Mouse (Mus musculus): ENCODE data around the gene Rap1gap.

DNA sequence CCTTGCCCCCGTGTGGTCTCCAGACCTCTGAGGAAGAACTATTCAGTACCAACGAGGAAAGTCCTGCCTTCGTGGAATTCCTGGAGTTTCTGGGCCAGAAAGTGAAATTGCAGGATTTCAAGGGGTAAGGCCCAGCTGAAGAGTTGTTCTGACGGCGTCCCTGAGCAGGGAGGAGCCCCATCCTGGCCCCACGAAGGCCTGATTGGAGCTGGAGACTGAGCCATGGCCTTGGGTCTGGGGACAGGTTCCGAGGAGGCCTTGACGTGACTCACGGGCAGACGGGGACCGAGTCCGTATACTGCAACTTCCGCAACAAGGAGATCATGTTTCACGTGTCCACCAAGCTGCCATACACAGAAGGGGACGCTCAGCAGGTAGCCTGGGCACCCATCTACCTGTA is 53.1 kb downstream of the Rap1gap start:
- TF ChIP-seq CTCF (IDR thresholded peaks at IDR 0.05 in 2 of 3, conservative IDR thresholded peaks at IDR 0.05 in 1 of 3; ENCODE audit: control insufficient read depth in 1 of 3, insufficient read depth in 1 of 3, low read depth in 2 of 3, low read length in 3 of 3, poor library complexity in 1 of 3, severe bottlenecking in 1 of 3), result no peak
- no peak for TF ChIP-seq POLR2A (IDR thresholded peaks at IDR 0.05; ENCODE audit: control insufficient read depth in 1 of 2, insufficient read depth in 1 of 2, low read depth in 1 of 2, low read length in 2 of 2, poor library complexity in 1 of 2)
- TF ChIP-seq GATA1 (IDR thresholded peaks at IDR 0.05; ENCODE audit: low read depth, low read length), result no peak
- no peak for TF ChIP-seq MAZ (IDR thresholded peaks at IDR 0.05; ENCODE audit: low read depth, low read length)

Measured in MEL (cell line).